Mouse (Mus musculus) liver, embryonic 11.5 days (tissue): ENCODE data around the gene Sdsl. TPM values are rescaled to one million over a fixed set of nuclear protein-coding genes. Genes with fewer than 3 reads are reported as not detected.

Source experiments
- ATAC-seq: fragments of 200-750 bp; cut with Nextera tagmentation; replicated peaks from 2 replicates; pipeline ENCODE4 v1.8.0; 2017; ENCODE audit warnings: moderate number of reproducible peaks, mild to moderate bottlenecking, moderate TSS enrichment, moderate library complexity; ENCODE audit not compliant: low FRiP score
- DNase-seq: peaks from one replicate; pipeline ENCODE4 v3.0.0-alpha.2; 2017; ENCODE audit warnings: low spot score
- H3K27ac ChIP-seq: fragments of 300-500 bp; sonication (generic); 2 replicates; pipeline ENCODE4 v1.5.1; 2014; ENCODE audit warnings: mild to moderate bottlenecking, low read depth, low read length, control low read depth
- H3K27me3 ChIP-seq: fragments of 300-500 bp; sonication (generic); replicated peaks from 2 replicates; pipeline ENCODE4 v1.6.1; 2014; ENCODE audit warnings: low read length, mixed read lengths; ENCODE audit not compliant: control insufficient read depth, insufficient read depth
- H3K36me3 ChIP-seq: fragments of 300-500 bp; sonication (generic); 2 replicates; pipeline ENCODE4 v1.6.1; 2014; ENCODE audit warnings: mild to moderate bottlenecking, low read length, moderate library complexity, mixed read lengths; ENCODE audit not compliant: control insufficient read depth, insufficient read depth
- H3K4me1 ChIP-seq: fragments of 300-500 bp; sonication (generic); replicated peaks from 2 replicates; pipeline ENCODE4 v1.6.1; 2014; ENCODE audit warnings: low read length, mixed read lengths; ENCODE audit not compliant: control insufficient read depth, insufficient read depth
- H3K4me2 ChIP-seq: fragments of 300-500 bp; sonication (generic); 2 replicates; pipeline ENCODE4 v1.6.1; 2014; ENCODE audit warnings: mild to moderate bottlenecking, control low read depth, moderate library complexity
- H3K4me3 ChIP-seq: fragments of 300-500 bp; sonication (generic); 2 replicates; pipeline ENCODE4 v1.5.1; 2014; ENCODE audit warnings: low read depth, low read length, control low read depth
- H3K9ac ChIP-seq: fragments of 300-500 bp; sonication (generic); 2 replicates; pipeline ENCODE4 v1.6.1; 2014; ENCODE audit warnings: low read depth, low read length, control low read depth
- H3K9me3 ChIP-seq: fragments of 300-500 bp; sonication (generic); 2 replicates; pipeline ENCODE4 v1.6.1; 2016; ENCODE audit warnings: low read length, inconsistent platforms, mixed read lengths; ENCODE audit not compliant: control insufficient read depth
- WGBS: fragments of 180-500 bp; shearing (Covaris S2); extraction: QIAGEN DNeasy Blood & Tissue Kit; methylation state at CpG from one replicate; pipeline ENCODE4 v1.1.7; 2014; 5-methylcytosine and 5-hydroxymethylcytosine counted together
- polyA plus RNA-seq: library from polyadenylated mRNA; unstranded; fragments of >200 nt; fragmentation: Nextera tagmentation; extraction: Ambion mirVana; gene quantifications from 2 replicates; pipeline ENCODE4 v1.2.1, GENCODE M21; 2014

The Sdsl gene
- polyA plus RNA-seq = 2.3 and 2.5 TPM in 2 replicates

GRCm38 (mm10) chr5:120472770-120473169 lies at the start of gene Sdsl:
Gene Sdsl, minus strand, starts transcription at chr5:120472810.
- Histone ChIP-seq H3K27ac (no peak within 1 kb of the TSS), H3K9me3 (no peaks in the 10 kb centered on the region), H3K9ac (no peak within 1 kb of the TSS), H3K36me3 (no peaks in the 10 kb centered on the region), H3K27me3 (peaks cover 17% of the 10 kb centered on the region; the same call in 1 of the 2 replicates), H3K4me2 (no peak within 1 kb of the TSS), H3K4me3 (no peak within 1 kb of the TSS), H3K4me1 (no peaks in the 10 kb centered on the region)
- no peak for ATAC-seq
- 65% methylated on average over 8 of the region's 8 CpGs for WGBS
- no peak for DNase-seq

- H3K4me2 ChIP-seq = no peak overlapping the region
Measured at GRCm38 (mm10) chr5:120517552-120517951, 44.9 kb upstream of the Sdsl start.

GRCm38 (mm10) chr5:120516221-120516984 lies 43.8 kb upstream of the Sdsl start:
- Histone ChIP-seq H3K4me3 (no peak overlapping the region), H3K4me1 (peaks cover 15% of the 10 kb centered on the region), H3K27me3 (no peaks in the 10 kb centered on the region), H3K36me3 (no peaks in the 10 kb centered on the region), H3K4me2 (no peak overlapping the region), H3K9ac (no peak overlapping the region), H3K9me3 (no peaks in the 10 kb centered on the region), H3K27ac (no peak overlapping the region)
- 55% methylated on average over 15 of the region's 15 CpGs for WGBS
- ATAC-seq (peak; percentile 30; the same call in 1 of the 2 replicates), DNase-seq (no peak)

More at GRCm38 (mm10) chr5:120517552-120517951, 44.9 kb upstream of the Sdsl start:
- Histone ChIP-seq H3K4me1 (peaks cover 11% of the 10 kb centered on the region), H3K36me3 (no peaks in the 10 kb centered on the region), H3K4me3 (no peak overlapping the region), H3K9me3 (no peaks in the 10 kb centered on the region), H3K27me3 (no peaks in the 10 kb centered on the region), H3K27ac (no peak overlapping the region), H3K9ac (no peak overlapping the region)
- ATAC-seq (no peak), DNase-seq (no peak)
- WGBS = 63% methylated on average over 9 of the region's 9 CpGs

GRCm38 (mm10) chr5:120515451-120515850 lies 42.8 kb upstream of the Sdsl start:
- WGBS = 75% methylated on average over 7 of the region's 7 CpGs
- Histone ChIP-seq H3K27ac (no peak overlapping the region), H3K4me2 (no peak overlapping the region), H3K4me1 (peaks cover 19% of the 10 kb centered on the region), H3K9me3 (no peaks in the 10 kb centered on the region), H3K27me3 (no peaks in the 10 kb centered on the region), H3K4me3 (no peak overlapping the region), H3K9ac (no peak overlapping the region), H3K36me3 (no peaks in the 10 kb centered on the region)
- no peak for ATAC-seq
- DNase-seq = no peak

GRCm38 (mm10) chr5:120514754-120515153 lies 42.1 kb upstream of the Sdsl start:
- Histone ChIP-seq H3K9ac (no peak overlapping the region), H3K36me3 (no peaks in the 10 kb centered on the region), H3K4me1 (peaks cover 20% of the 10 kb centered on the region), H3K27ac (no peak overlapping the region), H3K4me2 (no peak overlapping the region), H3K27me3 (no peaks in the 10 kb centered on the region), H3K4me3 (no peak overlapping the region), H3K9me3 (no peaks in the 10 kb centered on the region)
- ATAC-seq = no peak
- WGBS = 62% methylated on average over 4 of the region's 4 CpGs
- no peak for DNase-seq

GRCm38 (mm10) chr5:120514031-120514677 lies 41.5 kb upstream of the Sdsl start:
- DNase-seq (no peak), ATAC-seq (no peak)
- H3K27ac ChIP-seq = no peak overlapping the region
- no peak overlapping the region for H3K4me2 ChIP-seq
- no peaks in the 10 kb centered on the region for H3K36me3 ChIP-seq
- H3K9me3 ChIP-seq = no peaks in the 10 kb centered on the region
- no peak overlapping the region for H3K9ac ChIP-seq
- no peaks in the 10 kb centered on the region for H3K27me3 ChIP-seq
- no peak overlapping the region for H3K4me3 ChIP-seq
- 88% methylated on average over 9 of the region's 9 CpGs for WGBS
- peaks cover 20% of the 10 kb centered on the region for H3K4me1 ChIP-seq

- no peaks in the 10 kb centered on the region for H3K9me3 ChIP-seq
- no peak for DNase-seq
- H3K4me2 ChIP-seq = peak overlapping the region; percentile 33
- H3K4me3 ChIP-seq = no peak overlapping the region
- 54% methylated on average over 15 of the region's 15 CpGs for WGBS
- H3K36me3 ChIP-seq = no peaks in the 10 kb centered on the region
- no peak overlapping the region for H3K27ac ChIP-seq
- H3K4me1 ChIP-seq = peaks cover 20% of the 10 kb centered on the region
- H3K9ac ChIP-seq = no peak overlapping the region
- H3K27me3 ChIP-seq = no peaks in the 10 kb centered on the region
- no peak for ATAC-seq
Measured at GRCm38 (mm10) chr5:120512911-120513555, 40.4 kb upstream of the Sdsl start.

GRCm38 (mm10) chr5:120511643-120512220 lies 39.1 kb upstream of the Sdsl start:
- H3K27ac ChIP-seq = no peak overlapping the region
- peak overlapping the region; percentile 62 for H3K4me3 ChIP-seq
- H3K4me1 ChIP-seq = peaks cover 20% of the 10 kb centered on the region; the same call in 1 of the 2 replicates
- DNase-seq = no peak
- no peaks in the 10 kb centered on the region for H3K36me3 ChIP-seq
- no peaks in the 10 kb centered on the region for H3K9me3 ChIP-seq
- H3K4me2 ChIP-seq = peak overlapping the region; percentile 91
- 13% methylated on average over 14 of the region's 14 CpGs for WGBS
- H3K9ac ChIP-seq = peak overlapping the region; percentile 62
- H3K27me3 ChIP-seq = no peaks in the 10 kb centered on the region
- ATAC-seq = no peak
